Mouse (Mus musculus): ENCODE results near the gene Aff3.

The Aff3 gene

DNA sequence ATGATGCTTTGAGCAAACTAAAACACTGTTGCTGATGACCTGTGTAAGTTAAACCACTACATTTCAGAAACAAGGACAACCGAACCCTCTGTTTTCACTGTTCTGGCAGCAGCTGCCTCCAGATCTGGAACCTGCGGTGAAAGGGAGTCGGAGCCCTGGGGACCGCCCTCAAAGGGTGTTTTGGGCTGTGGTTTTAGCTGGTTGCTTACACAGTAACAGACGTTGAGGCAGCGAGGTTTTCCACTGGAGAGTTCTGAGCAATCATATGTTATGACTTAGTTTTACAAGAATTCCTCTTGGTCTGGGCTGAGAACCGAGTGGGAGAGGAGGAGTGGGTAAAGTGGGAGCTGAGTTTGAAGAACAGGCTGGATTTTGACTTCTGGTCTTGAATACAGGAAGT is 7.1 kb downstream of the Aff3 start:
- DNase-seq (ENCODE audit: low spot score in 2 of 2) = peak in 1 of 2 experiments; percentile 25

GRCm38 (mm10) chr1:38654981-38655540 is 9.7 kb downstream of the Aff3 start:
- peak in 1 of 2 experiments; percentile 34 for DNase-seq (ENCODE audit: low spot score in 2 of 2)

DNA sequence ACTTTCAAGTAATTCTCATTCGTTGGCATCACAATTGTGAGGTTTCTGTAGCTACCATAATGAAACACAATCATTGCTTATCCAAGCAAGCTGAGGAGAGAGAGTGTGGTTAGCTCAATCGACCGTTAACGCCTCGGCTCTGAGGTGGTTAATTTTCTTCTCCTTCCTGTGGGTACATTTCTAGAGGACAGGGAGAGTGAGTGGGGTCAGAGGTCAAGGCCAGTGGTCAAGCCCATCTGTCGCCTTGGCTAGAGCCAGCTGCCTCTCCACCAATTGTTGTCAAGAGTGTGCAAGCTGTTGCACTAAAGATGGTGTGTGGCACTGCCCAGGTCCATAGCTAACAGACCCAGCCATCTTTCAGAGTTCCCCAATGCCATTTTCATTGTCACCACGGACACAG is 14.7 kb downstream of the Aff3 start:
- DNase-seq (ENCODE audit: low spot score in 2 of 2) = peak in 1 of 2 experiments; percentile 42

- DNase-seq (ENCODE audit: low spot score in 2 of 2) = peak in 1 of 2 experiments; percentile 30
Measured at GRCm38 (mm10) chr1:38649174-38649573, 15.6 kb downstream of the Aff3 start.

DNA sequence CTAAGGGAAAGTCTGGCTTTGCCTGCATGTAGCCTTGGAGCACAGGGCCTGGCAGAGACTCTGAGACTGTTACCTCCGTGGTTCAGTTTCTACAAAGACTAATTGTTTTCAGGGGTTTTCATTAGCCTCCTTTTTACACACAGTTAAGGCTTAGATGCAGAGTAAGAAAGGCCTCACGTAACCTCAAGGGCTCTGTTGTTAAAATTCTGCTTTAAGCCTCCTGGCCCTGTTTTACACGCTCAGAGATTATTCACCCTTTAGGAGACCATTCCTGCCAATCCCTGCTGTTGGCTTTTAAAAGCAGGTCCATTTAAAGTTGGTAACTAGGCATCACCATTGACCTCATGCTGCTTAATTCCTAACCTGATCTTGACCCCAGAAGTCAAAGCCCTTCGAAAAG is 22.5 kb downstream of the Aff3 start:
- no peak for DNase-seq (ENCODE audit: low spot score in 2 of 2)

DNA sequence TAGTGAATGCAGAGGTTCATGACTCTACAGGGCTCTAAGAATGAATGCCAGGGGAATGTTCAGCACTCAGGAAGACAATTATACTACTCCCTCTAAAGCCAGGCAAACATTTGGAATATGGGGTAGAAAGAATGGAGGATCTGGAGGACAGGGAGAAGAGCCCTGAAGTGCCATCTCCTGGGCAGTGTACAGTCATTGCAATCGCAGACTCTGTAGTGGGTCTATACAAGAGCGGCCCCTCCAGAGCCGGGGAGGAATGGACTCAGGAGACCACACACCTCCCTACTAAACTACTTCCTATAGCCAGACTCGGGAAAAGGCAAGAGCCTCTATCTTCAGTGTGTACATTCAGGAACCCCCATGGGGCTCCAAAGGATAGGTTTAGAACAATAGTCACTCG is 25.1 kb downstream of the Aff3 start:
- DNase-seq (ENCODE audit: low spot score in 2 of 2) = no peak

DNA sequence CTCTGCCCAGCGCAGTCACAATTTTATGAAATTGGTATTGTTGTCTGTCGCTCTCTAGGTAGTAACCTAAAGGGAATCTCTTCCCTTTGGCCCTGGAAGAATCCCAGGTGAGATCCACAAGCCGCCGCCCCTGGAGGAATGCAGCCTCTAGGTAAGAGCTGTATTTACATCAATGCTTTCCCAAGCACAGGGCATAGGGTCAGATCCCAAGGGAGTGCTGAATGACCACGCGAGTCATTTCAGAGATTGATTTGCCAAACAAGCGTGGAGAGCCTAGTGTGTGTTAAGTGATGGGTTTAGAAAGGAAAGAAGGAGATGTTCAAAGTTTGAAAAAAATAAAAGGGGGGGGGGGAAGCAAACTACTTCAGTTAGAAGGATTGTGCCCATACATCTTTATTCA is 29.2 kb downstream of the Aff3 start:
- no peak for DNase-seq (ENCODE audit: low spot score in 2 of 2)

GRCm38 (mm10) chr1:38634081-38634480 is 30.7 kb downstream of the Aff3 start:
- no peak for DNase-seq (ENCODE audit: low spot score in 2 of 2)

GRCm38 (mm10) chr1:38632461-38633180 is 32.1 kb downstream of the Aff3 start:
- DNase-seq (ENCODE audit: low spot score in 2 of 2) = no peak

- no peak for DNase-seq (ENCODE audit: low spot score in 2 of 2)
Measured at GRCm38 (mm10) chr1:38631501-38632279, 33.1 kb downstream of the Aff3 start.

DNA sequence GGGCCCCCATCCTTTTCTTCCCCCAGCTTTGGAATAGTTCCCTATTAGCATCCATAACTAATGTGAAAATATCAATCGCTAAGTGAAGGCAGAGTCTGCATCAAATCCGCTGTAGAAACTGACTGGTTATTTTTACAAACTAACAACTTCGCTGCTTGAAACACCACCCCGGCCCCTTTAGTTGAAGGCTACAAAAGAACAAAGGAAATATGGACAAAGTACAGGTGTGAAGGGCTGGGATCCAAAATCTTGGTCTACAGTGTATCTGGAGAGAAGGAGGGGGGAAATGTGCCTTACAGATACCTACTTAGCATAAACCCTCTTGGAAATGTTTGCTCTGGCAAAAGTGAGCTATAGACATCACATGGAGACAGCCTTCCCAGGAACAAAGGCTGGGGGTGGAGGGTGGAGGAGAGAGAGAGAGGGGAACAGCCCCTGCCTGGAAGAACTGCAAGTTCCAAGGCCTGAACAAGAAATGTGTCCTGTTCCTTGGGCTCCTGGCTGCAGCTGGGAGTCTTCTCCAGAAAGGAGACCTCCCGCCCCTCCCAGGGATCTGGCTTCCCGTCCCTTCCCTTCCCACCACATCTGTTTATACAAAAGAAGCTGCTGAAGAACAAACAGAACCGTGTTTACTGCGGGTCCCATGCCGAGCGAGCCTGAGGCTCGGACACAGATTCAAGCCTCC is 35.7 kb downstream of the Aff3 start:
- DNase-seq (ENCODE audit: low spot score in 2 of 2) = no peak

DNA sequence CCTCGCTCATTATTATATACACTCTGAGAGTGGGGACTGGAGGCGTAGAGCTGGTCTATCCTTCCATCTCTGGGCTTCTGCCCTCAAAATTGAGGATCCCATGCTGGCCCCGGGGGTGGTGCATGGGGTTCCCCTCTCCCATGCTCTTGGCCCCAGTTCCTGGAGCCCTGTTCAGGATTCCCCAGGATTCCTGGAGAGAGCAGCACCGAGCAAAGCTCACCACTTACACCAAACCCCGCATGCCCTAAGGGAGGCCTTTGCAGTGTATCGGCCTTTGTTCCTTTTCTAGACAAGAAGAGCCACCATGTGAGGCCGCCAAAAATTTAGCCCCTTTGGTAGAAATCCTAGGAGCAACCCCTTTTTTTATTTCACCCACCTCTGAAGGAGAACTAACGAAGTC is 36.3 kb downstream of the Aff3 start:
- no peak for DNase-seq (ENCODE audit: low spot score in 2 of 2)

DNA sequence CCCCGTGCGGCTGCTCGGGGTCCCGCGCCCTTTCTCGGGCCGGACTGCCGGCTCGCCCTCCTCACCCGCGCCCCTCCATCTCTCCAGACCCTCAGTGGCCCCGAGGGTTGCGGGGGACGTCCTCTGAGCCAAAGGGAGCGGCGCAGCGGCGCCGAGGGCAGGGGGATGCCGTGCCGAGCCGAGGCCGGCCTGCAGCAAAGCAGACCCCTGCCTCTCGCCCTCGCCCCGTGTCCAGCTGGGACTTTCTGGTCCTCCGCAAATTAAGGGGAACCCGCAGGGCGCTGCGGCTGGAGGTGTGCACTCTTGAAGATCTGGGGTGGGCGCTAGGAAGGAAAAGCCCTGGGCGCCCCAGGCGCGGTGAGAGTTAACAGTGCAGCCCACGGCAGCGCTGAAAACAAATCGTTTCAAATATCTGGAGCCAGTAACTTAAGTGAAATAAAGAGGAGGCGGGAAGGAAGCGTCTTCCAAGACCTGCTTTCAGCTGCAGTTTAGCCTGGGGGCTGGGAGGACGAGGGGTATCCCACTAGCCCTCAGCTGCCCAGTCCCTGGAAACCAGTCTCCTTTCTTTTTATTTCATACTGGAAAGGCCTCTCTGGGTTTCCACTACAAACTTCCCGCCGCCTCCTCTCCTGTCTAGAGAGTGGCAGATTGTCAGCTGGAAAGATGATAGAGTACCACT is 36.9 kb downstream of the Aff3 start:
- no peak for DNase-seq (ENCODE audit: low spot score in 2 of 2)

DNA sequence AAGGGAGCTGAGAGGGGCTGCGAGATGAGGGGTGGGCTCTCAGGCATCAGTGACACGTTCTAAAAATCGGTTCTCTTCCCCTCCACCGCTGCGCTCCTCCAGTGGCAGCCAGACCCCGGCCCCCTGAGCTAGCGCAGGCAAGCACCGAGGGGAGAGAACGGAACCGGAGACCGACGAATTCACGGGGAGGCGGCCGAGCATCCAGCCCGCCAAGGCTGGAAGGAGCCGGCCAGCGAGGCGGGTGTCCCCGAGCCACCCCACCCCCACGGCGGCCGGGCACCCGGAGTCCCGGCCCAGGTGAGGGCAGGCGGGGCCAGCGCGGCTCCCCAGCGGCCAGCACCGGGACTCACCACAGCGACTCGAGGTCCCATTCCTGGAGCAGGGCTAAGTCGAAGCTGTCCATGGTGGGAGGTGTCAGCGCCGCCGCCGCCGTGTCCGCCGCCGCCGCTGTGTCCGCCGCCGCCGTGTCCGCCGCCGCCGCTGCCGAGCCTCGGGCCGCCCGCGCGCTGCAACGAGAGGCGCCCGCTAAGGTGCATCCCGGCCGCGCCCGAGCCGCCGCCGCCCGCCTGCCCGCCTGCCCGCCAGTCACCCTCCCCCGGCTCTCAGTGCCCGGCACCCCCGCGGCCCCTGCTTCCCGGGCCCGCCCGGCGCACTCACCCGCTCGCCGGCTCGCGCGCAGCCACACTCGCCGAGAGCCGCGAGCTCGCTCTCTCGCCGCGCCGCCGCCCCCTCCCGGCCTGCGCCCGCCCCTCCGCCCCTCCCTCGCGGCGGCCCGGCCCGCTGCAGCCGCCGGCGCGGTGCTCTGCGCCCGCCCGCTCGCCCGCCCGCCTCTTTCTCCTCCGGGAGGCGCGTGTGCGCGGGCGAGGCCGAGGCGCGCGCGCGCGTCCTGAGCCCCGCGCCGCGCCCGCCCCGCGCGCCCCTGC is 37.8 kb downstream of the Aff3 start:
- peak; percentile 14 to 67 for DNase-seq (ENCODE audit: low spot score in 2 of 2)

DNA sequence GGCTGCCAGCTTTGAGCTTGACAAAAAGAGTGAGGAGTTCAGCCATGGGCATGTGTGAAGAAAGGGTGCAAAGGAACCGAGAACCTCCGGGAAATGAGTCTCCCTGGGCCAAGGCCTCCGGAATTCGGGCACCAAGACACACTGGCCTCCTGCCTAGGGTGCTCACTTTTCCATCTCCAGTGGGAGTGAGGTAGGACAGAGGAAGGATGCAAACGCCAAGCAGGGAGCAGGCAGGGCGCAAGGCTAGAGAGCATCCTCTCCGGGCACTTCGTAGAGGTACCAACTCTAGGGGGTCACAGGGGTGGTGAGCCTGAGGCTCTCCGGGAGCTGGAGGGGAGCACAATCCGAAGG is 38.4 kb downstream of the Aff3 start:
- DNase-seq (ENCODE audit: low spot score in 2 of 2) = no peak

DNA sequence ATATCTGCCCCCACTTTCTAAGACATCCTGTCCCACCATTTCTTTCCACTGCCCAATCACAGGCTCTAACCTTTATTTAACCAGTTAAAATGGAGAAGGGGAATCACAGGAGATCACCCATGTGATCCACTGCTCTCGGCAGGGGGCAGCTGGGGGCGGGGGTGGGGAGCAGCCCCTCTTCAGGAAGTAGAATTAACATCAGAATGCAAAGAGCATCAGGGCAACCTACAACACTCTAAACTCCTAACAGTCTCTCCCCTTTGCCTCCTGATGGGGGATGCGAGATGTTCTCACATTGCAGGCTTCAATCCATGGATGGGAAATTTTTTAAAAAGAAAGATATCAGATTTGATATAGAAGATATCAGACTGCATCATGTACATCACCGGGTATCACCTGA is 42.9 kb downstream of the Aff3 start:
- DNase-seq (ENCODE audit: low spot score in 2 of 2) = no peak

- no peak for DNase-seq (ENCODE audit: low spot score in 2 of 2)
Measured at GRCm38 (mm10) chr1:38620401-38620800, 44.4 kb downstream of the Aff3 start.

GRCm38 (mm10) chr1:38606741-38607140 is 58.0 kb downstream of the Aff3 start:
- DNase-seq (ENCODE audit: low spot score in 2 of 2) = no peak

DNA sequence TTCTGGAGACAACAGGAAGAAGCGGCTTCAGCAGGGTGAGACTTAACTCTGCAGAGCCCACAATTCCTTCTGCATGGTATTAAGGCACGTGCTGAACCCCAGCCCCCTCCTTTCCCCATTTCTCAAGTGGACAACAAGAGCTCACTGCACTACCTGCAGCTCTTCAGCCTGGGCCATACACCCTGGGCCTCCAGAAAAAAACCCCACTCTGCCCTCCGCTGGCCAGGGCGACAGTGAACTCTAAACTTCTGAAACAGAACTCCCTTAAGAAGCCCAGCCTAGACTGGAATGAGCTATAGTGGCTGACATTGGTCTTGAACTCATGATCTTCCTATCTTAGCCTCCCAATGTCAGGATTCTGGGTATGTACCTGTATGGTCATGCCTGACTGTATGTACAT is 59.3 kb downstream of the Aff3 start:
- DNase-seq (ENCODE audit: low spot score in 2 of 2) = no peak

GRCm38 (mm10) chr1:38604611-38605010 is 60.1 kb downstream of the Aff3 start:
- no peak for DNase-seq (ENCODE audit: low spot score in 2 of 2)
